Mouse (Mus musculus): Measurements from ENCODE around the gene Adamts12. TPM values are rescaled to one million over a fixed set of nuclear protein-coding genes. Genes with fewer than 3 reads are reported as not detected.
A peak's percentile ranks its signal among the peaks of the same experiment; 100 is the strongest.

Gene Adamts12
- polyA plus RNA-seq, 1 experiment from 2014 or later: 3.5 TPM

DNA sequence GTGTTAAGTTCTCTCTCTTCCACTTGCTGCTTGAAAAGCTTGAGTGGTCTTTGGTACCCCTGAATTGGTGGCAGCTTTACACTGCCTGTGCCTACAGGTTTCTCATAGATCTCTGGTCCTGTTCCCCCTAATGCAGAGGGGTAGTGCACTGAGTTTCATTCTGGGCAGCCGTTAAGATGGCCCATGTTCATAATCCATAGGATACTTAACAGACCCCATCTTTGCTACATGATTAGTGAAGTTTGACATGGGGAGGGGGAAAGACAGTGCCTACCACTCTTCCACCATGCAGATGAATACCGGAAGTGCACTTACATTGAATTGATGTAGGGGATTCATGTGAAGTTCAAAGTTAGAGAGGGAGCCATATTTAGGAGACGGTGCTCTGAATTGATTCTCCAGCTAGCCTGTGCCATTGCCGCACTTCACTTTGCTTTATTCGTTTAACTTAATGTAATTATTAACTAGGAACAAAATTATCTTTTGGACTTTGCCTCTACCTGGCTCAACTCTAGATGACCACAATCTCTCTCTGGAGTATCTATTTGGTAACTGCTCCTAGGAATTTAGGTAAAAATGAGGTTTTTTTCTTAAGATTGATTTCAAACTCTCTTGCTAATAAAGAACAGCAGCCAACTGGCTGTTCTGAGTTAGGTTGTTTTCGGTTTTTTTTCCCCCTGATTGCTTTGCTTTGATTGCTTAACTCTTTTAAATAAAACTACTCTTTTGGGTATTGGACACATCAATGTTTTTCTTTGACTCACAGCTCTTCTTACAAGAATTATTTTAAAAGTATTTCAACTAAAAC is 214.9 kb downstream of the Adamts12 start:
- H3K4me3 ChIP-seq: no peak overlapping the region
- ATAC-seq (ENCODE audit: low FRiP score): no peak
- H3K9ac ChIP-seq: no peak overlapping the region
- H3K4me1 ChIP-seq: no peaks in the 10 kb centered on the region
- no peaks in the 10 kb centered on the region for H3K36me3 ChIP-seq
- no peak overlapping the region for H3K27ac ChIP-seq
- H3K27me3 ChIP-seq: no peaks in the 10 kb centered on the region
- H3K9me3 ChIP-seq (replicated peaks): no peaks in the 10 kb centered on the region
- WGBS: 92% methylated on average over 6 of the region's 6 CpGs
- no peak overlapping the region for H3K4me2 ChIP-seq (replicated peaks)

DNA sequence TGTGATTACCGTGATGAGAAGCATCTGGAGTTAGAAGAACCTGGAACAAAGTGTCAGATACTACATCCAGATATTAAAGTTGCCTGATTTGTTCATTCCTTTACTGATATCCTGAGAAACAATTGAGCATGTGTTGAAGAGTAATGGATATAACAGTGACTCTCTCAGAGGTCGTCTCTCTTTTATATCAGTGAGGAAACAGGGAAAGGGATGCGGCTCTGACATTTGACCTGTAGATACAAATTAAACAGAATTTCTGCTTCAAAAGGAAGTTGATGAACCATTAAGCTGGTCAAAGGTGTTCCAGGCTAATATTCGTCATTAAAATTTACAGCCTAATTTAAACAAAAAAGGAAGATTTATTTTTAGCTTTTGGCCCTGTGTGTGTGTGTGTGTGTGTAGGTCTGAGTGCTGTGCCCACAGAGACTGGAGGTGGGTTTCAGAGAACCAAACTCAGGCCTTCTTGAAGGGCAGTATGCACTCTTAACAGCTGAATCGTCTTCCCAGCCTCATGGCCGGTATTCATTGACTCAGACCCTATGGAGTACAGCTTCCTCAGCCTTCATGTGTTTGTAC is 216.2 kb downstream of the Adamts12 start:
- H3K4me2 ChIP-seq (replicated peaks): no peak overlapping the region
- WGBS: 84% methylated on average over 6 of the region's 6 CpGs
- H3K4me3 ChIP-seq: no peak overlapping the region
- H3K27ac ChIP-seq: no peak overlapping the region
- no peak overlapping the region for H3K9ac ChIP-seq
- no peak for ATAC-seq (ENCODE audit: low FRiP score)
- H3K27me3 ChIP-seq: no peaks in the 10 kb centered on the region
- no peaks in the 10 kb centered on the region for H3K36me3 ChIP-seq
- H3K9me3 ChIP-seq (replicated peaks): no peaks in the 10 kb centered on the region
- no peaks in the 10 kb centered on the region for H3K4me1 ChIP-seq

DNA sequence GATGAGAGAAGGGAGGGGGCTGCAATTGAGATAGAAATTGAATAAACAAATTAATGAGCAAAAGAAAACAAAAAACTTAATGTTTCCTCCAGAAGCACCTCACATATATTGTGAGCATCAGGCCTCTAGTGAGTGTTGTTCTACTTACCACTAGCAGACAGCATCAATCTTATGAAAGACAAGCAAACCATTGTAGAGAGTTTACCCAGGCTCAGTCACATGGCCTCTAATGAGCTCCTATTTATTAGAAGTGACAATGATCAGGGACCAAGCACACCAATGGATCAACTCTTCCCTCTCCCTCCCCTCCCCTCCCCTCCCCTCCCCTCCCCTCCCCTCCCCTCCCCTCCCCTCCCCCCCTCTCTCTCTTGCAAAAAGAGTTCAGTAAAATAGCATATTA is 218.6 kb downstream of the Adamts12 start:
- Histone ChIP-seq H3K9ac (no peak overlapping the region), H3K4me3 (no peak overlapping the region), H3K36me3 (no peaks in the 10 kb centered on the region), H3K4me1 (no peaks in the 10 kb centered on the region), H3K4me2 (replicated peaks) (no peak overlapping the region), H3K9me3 (replicated peaks) (no peaks in the 10 kb centered on the region), H3K27ac (no peak overlapping the region), H3K27me3 (no peaks in the 10 kb centered on the region)
- no peak for ATAC-seq (ENCODE audit: low FRiP score)

DNA sequence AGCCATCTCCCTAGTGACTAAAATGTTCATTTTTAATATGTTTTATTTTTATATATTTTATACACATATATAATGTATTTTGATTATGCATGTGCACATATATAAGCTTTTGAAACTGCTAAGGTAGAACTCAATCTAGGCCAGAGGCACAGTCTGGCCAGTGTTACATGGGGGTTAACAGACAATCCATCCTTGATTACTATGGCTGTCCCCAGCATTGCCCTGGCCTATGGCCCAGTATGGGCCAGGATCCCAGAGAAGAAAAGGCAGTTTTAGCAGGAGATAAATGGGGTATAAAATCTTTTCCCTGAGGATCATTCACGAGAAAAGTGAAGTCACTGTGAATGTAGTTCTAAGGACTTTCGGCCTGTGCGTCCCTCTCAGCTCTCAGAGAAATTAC is 223.2 kb downstream of the Adamts12 start:
- Histone ChIP-seq H3K4me1 (no peaks in the 10 kb centered on the region), H3K9me3 (replicated peaks) (no peaks in the 10 kb centered on the region), H3K36me3 (no peaks in the 10 kb centered on the region), H3K27ac (no peak overlapping the region), H3K9ac (no peak overlapping the region), H3K4me3 (no peak overlapping the region), H3K27me3 (no peaks in the 10 kb centered on the region), H3K4me2 (replicated peaks) (no peak overlapping the region)
- 72% methylated on average over 3 of the region's 3 CpGs for WGBS
- no peak for ATAC-seq (ENCODE audit: low FRiP score)

DNA sequence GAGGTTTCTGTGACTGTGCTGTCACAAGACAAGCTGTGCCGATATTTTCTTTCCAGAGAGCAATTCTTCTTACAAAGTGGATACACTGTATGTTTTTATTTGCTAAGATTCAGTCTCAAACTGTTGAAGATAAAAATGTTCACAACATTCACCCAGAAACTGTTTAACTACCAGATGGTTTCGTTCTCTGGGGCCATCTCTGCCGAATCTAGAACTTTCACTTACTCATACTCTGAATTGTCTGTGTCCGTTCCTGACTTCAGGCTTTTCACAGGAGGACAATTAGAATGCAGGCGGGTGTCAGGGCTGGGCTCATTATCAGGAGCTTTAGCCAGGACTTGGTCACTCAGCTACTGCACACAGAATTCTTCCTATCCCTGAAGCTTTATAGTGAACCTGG is 227.7 kb downstream of the Adamts12 start:
- no peaks in the 10 kb centered on the region for H3K36me3 ChIP-seq
- H3K4me2 ChIP-seq (replicated peaks): no peak overlapping the region
- no peaks in the 10 kb centered on the region for H3K9me3 ChIP-seq (replicated peaks)
- ATAC-seq (ENCODE audit: low FRiP score): no peak
- no peak overlapping the region for H3K4me3 ChIP-seq
- 76% methylated on average over 5 of the region's 5 CpGs for WGBS
- H3K27ac ChIP-seq: no peak overlapping the region
- H3K27me3 ChIP-seq: no peaks in the 10 kb centered on the region
- H3K4me1 ChIP-seq: no peaks in the 10 kb centered on the region
- no peak overlapping the region for H3K9ac ChIP-seq

DNA sequence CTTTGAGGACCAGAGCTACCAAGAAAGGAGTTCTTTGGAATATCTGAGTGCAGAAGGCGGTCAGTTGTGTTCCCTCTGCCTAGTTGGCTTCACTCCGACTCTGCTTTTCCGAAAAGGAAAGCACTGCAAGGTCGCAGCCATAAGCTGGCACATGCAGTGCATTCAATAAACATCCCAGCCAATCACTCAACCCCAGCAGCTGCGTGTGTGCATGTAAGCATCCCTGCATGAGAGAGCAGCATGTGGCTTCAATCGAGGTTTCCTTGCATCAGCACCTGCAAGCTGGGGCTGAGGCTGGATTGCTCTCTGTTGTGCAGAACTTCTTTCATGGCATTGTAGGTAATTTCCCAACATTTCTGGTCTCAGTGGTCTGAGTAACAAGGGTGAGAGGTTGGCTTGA is 230.4 kb downstream of the Adamts12 start:
- Histone ChIP-seq H3K4me3 (no peak overlapping the region), H3K27me3 (no peaks in the 10 kb centered on the region), H3K9ac (no peak overlapping the region), H3K9me3 (replicated peaks) (no peaks in the 10 kb centered on the region), H3K4me2 (replicated peaks) (no peak overlapping the region), H3K27ac (no peak overlapping the region), H3K4me1 (no peaks in the 10 kb centered on the region), H3K36me3 (no peaks in the 10 kb centered on the region)
- WGBS: 63% methylated on average over 6 of the region's 6 CpGs
- ATAC-seq (ENCODE audit: low FRiP score): no peak

DNA sequence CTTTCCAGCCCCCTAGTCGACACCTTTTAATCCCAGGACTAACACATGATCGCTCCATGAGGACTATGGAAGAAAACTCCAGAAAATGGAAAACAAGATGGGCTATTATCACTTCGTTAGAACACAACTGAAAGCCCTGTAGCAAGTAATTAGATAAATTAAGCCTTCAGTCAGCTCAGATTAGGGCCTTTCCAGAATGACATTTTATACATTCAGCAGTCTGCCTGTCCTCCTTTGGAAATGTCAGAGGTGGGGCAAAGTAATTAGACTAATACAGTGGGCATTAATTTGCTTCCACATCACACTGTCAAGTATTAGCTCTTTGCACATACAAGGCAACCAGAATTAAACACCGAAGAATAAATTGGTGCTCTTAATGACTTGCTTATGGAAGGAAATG is 233.4 kb downstream of the Adamts12 start:
- Histone ChIP-seq H3K27me3 (no peaks in the 10 kb centered on the region), H3K4me2 (replicated peaks) (no peak overlapping the region), H3K4me3 (no peak overlapping the region), H3K9ac (no peak overlapping the region), H3K4me1 (no peaks in the 10 kb centered on the region), H3K36me3 (no peaks in the 10 kb centered on the region), H3K27ac (no peak overlapping the region), H3K9me3 (replicated peaks) (no peaks in the 10 kb centered on the region)
- 80% methylated on average over 4 of the region's 4 CpGs for WGBS
- ATAC-seq (ENCODE audit: low FRiP score): no peak

DNA sequence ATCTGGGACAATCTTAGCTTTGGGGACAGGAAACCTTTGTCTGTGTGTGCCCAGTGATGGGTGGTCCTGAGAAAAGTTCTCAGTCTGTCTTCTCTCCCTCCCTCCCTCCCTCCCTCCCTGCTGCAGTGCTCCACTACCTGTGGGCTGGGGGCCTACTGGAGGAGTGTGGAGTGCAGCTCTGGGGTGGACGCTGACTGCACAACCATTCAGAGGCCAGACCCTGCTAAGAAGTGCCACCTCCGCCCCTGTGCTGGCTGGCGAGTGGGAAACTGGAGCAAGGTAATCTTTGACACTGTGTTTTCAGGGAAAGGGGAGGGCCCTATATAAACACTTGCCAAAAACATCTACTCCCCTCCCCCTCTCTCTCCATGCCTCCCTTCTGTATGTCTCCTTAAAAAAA is 252.5 kb downstream of the Adamts12 start:
- ATAC-seq (ENCODE audit: low FRiP score): no peak

DNA sequence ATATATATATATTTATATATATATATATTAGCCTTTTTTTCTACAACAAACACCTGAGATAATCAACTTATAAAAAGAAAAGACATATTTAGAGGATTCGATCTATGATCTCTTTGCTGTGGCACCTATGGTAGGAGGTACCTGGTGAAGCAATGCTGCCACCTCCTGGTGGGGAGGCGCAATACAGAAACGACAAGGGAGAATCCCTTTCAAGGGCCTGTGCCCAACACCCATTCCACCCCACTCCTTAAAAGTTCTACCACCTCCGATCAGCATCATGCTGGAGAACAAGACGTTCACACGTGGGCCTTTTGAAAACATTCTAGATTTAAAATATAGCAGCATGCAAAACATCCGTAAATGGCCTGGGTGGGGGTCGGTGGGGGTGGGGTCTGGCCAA is 255.9 kb downstream of the Adamts12 start:
- WGBS: 34% methylated on average over 8 of the region's 8 CpGs

More for the DNA sequence above, 252.5 kb downstream of the Adamts12 start:
- Histone ChIP-seq H3K4me2 (replicated peaks) (no peak overlapping the region), H3K9me3 (replicated peaks) (no peaks in the 10 kb centered on the region), H3K4me1 (no peaks in the 10 kb centered on the region), H3K27me3 (no peaks in the 10 kb centered on the region), H3K9ac (no peak overlapping the region), H3K27ac (no peak overlapping the region), H3K36me3 (no peaks in the 10 kb centered on the region), H3K4me3 (no peak overlapping the region)
- 55% methylated on average over 3 of the region's 3 CpGs for WGBS

DNA sequence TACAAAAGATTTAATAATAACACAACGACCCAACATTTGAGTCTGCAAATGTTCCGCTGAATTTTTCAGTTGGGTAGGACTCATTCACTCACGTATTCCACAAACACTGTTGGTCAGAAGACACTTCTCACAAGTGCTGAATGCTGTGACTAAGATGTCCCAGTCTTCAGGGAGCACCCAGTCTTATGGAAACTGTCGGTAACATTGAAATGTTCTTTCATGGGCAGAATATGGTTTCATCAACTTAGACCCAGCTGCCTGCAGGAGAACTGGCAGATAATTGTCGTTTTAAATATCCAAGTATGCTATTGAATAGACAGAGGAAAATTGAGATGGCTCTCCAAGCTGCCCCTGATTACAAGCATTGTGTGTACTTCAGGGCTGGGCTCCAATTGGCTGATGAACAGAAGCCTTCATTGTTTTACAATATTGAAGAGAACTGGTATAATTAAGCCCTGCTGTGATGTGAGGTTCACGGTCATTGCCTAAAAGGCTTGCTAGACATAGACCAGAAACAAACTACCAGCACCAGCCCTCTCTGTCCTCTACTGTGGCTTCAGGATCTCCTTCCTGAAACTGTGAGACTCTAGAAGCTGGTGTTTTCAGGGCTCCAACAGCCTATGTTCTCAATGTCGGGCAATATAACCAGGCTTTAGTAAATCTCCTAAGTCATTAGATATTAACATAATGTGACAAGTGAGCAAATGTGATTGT is 275.0 kb downstream of the Adamts12 start:
- Histone ChIP-seq H3K9me3 (replicated peaks) (no peaks in the 10 kb centered on the region), H3K4me3 (no peak overlapping the region), H3K9ac (no peak overlapping the region), H3K27me3 (no peaks in the 10 kb centered on the region), H3K36me3 (no peaks in the 10 kb centered on the region), H3K4me2 (replicated peaks) (no peak overlapping the region), H3K27ac (no peak overlapping the region), H3K4me1 (no peaks in the 10 kb centered on the region)
- whole genome bisulfite sequencing: 87% methylated on average over 7 of the region's 7 CpGs
- no peak for ATAC-seq (ENCODE audit: low FRiP score)

More for the DNA sequence above, 255.9 kb downstream of the Adamts12 start:
- Histone ChIP-seq H3K4me2 (replicated peaks) (no peak overlapping the region), H3K9ac (no peak overlapping the region), H3K9me3 (replicated peaks) (no peaks in the 10 kb centered on the region), H3K27ac (no peak overlapping the region), H3K36me3 (no peaks in the 10 kb centered on the region), H3K4me1 (no peaks in the 10 kb centered on the region), H3K4me3 (no peak overlapping the region), H3K27me3 (no peaks in the 10 kb centered on the region)
- ATAC-seq (ENCODE audit: low FRiP score): peak; percentile 67; the same call in 1 of the 2 replicates

DNA sequence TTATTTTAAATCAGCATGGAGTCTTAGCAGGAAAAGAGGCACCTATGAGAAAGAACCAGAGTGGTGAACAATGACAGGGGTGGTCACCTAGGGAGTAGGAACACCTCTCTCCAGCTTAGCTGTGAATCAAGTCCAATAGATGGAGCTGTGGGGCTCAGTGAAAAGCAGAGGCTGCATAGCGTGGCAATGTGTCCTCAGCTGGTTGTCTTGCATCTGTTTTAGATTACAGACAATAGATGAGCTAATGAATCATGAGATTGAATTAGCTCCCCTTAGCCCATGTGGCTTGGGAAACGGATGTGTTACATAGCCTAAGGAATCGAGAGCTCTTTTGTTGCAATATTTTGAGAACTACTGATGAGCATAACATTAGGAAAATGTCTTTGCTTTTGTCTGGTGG is 291.3 kb downstream of the Adamts12 start:
- WGBS: 55% methylated on average over 3 of the region's 3 CpGs
- no peak for ATAC-seq (ENCODE audit: low FRiP score)

DNA sequence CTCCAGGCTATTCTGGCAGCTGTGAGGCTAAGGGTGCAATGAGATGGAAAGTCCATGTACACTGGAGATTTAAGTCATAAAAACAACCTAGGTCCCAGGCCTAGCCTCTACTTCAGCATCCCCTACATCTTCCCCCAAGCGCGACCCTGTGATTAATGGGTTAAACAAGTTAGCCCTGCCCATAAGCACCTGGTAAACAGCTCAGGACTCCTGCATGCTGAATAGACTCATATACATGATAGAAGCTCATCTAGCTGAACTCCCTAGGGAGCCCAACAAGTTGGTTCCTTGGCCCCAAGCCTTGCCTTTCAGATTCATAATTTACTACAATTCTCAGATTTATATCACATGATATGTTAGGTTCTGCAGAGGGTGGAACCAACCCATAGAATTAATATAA is 292.9 kb downstream of the Adamts12 start:
- no peak overlapping the region for H3K4me3 ChIP-seq
- no peaks in the 10 kb centered on the region for H3K27me3 ChIP-seq
- H3K9me3 ChIP-seq (replicated peaks): no peaks in the 10 kb centered on the region
- H3K9ac ChIP-seq: no peak overlapping the region
- no peak overlapping the region for H3K27ac ChIP-seq
- WGBS: 91% methylated on average over 2 of the region's 2 CpGs
- H3K36me3 ChIP-seq: no peaks in the 10 kb centered on the region
- H3K4me1 ChIP-seq: no peaks in the 10 kb centered on the region
- H3K4me2 ChIP-seq (replicated peaks): no peak overlapping the region
- ATAC-seq (ENCODE audit: low FRiP score): no peak

More for the DNA sequence above, 291.3 kb downstream of the Adamts12 start:
- Histone ChIP-seq H3K36me3 (no peaks in the 10 kb centered on the region), H3K4me3 (no peak overlapping the region), H3K27me3 (no peaks in the 10 kb centered on the region), H3K9ac (no peak overlapping the region), H3K27ac (no peak overlapping the region), H3K9me3 (replicated peaks) (no peaks in the 10 kb centered on the region), H3K4me2 (replicated peaks) (no peak overlapping the region), H3K4me1 (no peaks in the 10 kb centered on the region)
